Mouse (Mus musculus) forebrain, postnatal 0 days (tissue): ENCODE results near the gene Sun1. TPM values are rescaled to one million over a fixed set of nuclear protein-coding genes. Genes with fewer than 3 reads are reported as not detected.

Source experiments
- ATAC-seq: fragments of 200-750 bp; cut with Nextera tagmentation; 2 replicates; pipeline ENCODE4 v1.8.0; 2017; ENCODE audit warnings: mild to moderate bottlenecking, moderate library complexity
- DNase-seq: peaks from one replicate; pipeline ENCODE4 v3.0.0-alpha.2; 2015
- H3K27ac ChIP-seq: fragments of 300-500 bp; sonication (generic); 2 replicates; pipeline ENCODE4 v1.5.1; 2014; ENCODE audit warnings: low read depth, mild to moderate bottlenecking, antibody characterized with exemption, low read length, moderate library complexity, mixed read lengths
- H3K27me3 ChIP-seq: fragments of 300-500 bp; sonication (generic); 2 replicates; pipeline ENCODE4 v1.6.1; 2014; ENCODE audit warnings: mild to moderate bottlenecking, low read length, mixed read lengths; ENCODE audit not compliant: insufficient read depth
- H3K36me3 ChIP-seq: fragments of 300-500 bp; sonication (generic); 2 replicates; pipeline ENCODE4 v1.6.1; 2014; ENCODE audit warnings: mild to moderate bottlenecking, moderate library complexity; ENCODE audit not compliant: insufficient read depth
- H3K4me1 ChIP-seq: fragments of 300-500 bp; sonication (generic); 2 replicates; pipeline ENCODE4 v1.6.1; 2014; ENCODE audit warnings: antibody characterized with exemption; ENCODE audit not compliant: insufficient read depth
- H3K4me2 ChIP-seq: fragments of 300-500 bp; sonication (generic); 2 replicates; pipeline ENCODE4 v1.6.1; 2014; ENCODE audit warnings: low read depth, mild to moderate bottlenecking, moderate library complexity
- H3K4me3 ChIP-seq: fragments of 300-500 bp; sonication (generic); 2 replicates; pipeline ENCODE4 v1.5.1; 2014; ENCODE audit warnings: low read depth, low read length, mixed read lengths
- H3K9ac ChIP-seq: fragments of 300-500 bp; sonication (generic); 2 replicates; pipeline ENCODE4 v1.6.1; 2014; ENCODE audit warnings: mild to moderate bottlenecking
- H3K9me3 ChIP-seq: fragments of 300-500 bp; sonication (generic); 2 replicates; pipeline ENCODE4 v1.6.1; 2016; ENCODE audit warnings: low read length
- CTCF ChIP-seq: sonication (generic); IDR thresholded peaks from 2 replicates; pipeline ENCODE4 v1.5.1; 2016; ENCODE audit warnings: antibody characterized with exemption, control low read depth, low read depth
- WGBS: fragments of 180-500 bp; shearing (Covaris S2); extraction: QIAGEN DNeasy Blood & Tissue Kit; methylation state at CpG from one replicate; pipeline ENCODE4 v1.1.7; 2014; 5-methylcytosine and 5-hydroxymethylcytosine counted together
- polyA plus RNA-seq: library from polyadenylated mRNA; unstranded; fragments of >200 nt; fragmentation: Nextera tagmentation; extraction: Ambion mirVana; gene quantifications from 2 replicates; pipeline ENCODE4 v1.2.1, GENCODE M21; 2015
- total RNA-seq: library from RNA; depleted of rRNA; stranded (reverse); fragments of >200 nt; gene quantifications from 2 replicates; pipeline ENCODE4 v1.2.3, GENCODE M21; 2014; rRNA removed

Sun1 gene
- total and polyA plus RNA-seq, 2 experiments from 2014 or later = 34.5 to 84.8 TPM

DNA sequence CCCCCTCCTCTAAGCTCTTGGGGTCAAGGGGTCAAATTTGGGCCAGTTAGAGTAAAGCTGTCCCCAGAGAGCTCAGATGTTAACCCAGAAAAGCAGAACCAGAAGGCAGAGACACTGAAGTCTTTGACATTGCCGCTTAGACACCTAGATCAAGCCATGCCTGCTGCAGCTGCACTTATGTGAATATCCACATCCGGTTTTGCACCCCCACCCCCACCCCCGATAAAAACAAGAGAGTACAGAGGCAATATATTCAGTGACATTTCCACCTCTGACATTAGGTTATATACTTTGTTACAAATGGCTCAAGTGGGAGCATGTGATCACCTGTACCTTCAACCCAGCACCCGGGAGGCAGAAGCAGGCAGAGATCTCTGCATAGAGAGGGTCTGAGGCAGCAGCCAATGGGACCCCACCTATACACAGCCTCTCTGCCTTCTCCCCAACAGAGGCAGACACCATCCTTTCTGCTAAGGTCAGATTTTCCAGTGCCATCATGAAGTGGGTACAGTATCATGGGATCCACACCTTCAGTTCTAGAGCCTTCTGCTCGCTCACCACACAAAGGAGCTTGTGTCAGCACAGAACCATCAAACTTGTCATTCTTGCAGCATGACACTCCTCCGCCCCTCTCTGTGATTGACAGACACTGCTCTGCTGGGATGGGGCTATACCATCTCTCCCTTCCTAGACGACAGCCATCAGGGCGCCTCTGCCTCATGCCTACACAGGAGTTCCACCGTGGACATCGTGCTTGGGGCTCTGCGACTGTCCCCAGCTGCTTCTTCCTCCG lies 90.2 kb downstream of the Sun1 start:
- Histone ChIP-seq H3K27me3 (no peaks in the 10 kb centered on the region), H3K36me3 (peaks cover 6% of the 10 kb centered on the region), H3K9me3 (no peaks in the 10 kb centered on the region), H3K27ac (no peak overlapping the region), H3K4me1 (no peaks in the 10 kb centered on the region), H3K9ac (no peak overlapping the region), H3K4me2 (no peak overlapping the region), H3K4me3 (no peak overlapping the region)
- TF ChIP-seq CTCF = no peak
- 86% methylated on average over 12 of the region's 12 CpGs for WGBS
- no peak for DNase-seq
- ATAC-seq = no peak

DNA sequence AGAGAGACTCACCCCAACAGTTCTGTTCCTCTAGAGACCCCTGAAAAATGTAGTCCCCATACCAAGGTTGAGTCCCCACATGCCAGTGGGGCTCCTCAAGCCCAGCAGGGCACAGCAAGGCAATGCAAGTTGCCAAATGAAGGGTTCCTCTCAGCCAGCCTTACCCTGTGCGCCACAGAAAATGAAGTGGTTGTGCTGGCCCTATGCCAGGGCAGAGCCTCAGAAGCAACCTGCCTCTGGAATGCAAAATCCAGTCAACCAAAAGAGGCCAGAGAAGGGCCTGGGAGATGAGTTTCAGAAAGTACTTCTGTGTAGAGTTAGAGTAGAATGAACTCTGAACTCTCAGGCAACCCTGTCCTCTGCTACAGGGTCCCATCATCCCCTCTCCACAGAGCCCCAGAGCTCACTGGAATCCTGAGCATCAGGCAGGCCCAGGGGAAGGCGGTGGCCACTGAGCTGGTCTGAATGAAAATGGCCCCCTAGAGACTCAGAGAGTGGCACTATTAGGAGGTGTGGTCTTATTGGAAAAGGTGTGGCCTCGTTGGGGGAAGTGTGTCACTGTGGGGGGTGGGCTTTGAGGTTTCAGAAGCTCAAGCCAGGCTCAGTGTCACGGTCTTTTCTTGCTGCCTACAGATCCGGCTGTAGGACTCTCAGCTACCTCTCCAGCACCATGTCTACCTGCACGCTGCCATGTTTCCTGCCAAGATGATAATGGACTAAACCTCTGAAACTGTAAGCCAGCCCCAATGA lies 91.5 kb downstream of the Sun1 start:
- H3K9me3 ChIP-seq = no peaks in the 10 kb centered on the region

DNA sequence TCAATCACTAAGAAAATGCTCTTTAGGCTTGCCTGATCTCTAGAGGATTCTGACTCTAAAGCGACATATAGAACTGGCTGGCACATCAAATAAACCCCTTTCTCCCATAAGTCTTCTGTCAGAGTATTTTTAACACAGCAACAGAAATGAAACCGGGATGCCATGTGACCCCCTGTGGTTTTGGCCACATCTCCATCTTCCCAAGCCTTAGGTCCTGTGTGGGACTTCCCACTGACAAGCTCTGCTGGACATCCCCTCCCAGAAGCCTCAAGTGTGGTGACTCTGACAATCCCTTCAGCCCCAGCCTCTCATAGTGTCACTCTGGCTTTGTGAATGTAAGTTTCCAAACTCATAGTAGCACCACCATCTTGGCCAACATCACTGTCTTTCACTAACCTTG lies 93.7 kb downstream of the Sun1 start:
- Histone ChIP-seq H3K9me3 (no peaks in the 10 kb centered on the region), H3K4me2 (no peak overlapping the region), H3K27me3 (no peaks in the 10 kb centered on the region), H3K9ac (no peak overlapping the region), H3K4me3 (no peak overlapping the region), H3K36me3 (peaks cover 3% of the 10 kb centered on the region; the same call in 1 of the 2 replicates), H3K27ac (no peak overlapping the region), H3K4me1 (no peaks in the 10 kb centered on the region)
- ATAC-seq (no peak), DNase-seq (no peak)
- TF ChIP-seq CTCF = no peak
- 88% methylated on average over 2 of the region's 2 CpGs for WGBS

More for the DNA sequence above, 91.5 kb downstream of the Sun1 start:
- WGBS = 65% methylated on average over 6 of the region's 6 CpGs
- Histone ChIP-seq H3K36me3 (peaks cover 3% of the 10 kb centered on the region; the same call in 1 of the 2 replicates), H3K27me3 (no peaks in the 10 kb centered on the region), H3K4me1 (no peaks in the 10 kb centered on the region), H3K4me2 (no peak overlapping the region), H3K4me3 (no peak overlapping the region), H3K27ac (no peak overlapping the region), H3K9ac (no peak overlapping the region)
- no peak for TF ChIP-seq CTCF
- ATAC-seq = no peak
- DNase-seq = no peak

DNA sequence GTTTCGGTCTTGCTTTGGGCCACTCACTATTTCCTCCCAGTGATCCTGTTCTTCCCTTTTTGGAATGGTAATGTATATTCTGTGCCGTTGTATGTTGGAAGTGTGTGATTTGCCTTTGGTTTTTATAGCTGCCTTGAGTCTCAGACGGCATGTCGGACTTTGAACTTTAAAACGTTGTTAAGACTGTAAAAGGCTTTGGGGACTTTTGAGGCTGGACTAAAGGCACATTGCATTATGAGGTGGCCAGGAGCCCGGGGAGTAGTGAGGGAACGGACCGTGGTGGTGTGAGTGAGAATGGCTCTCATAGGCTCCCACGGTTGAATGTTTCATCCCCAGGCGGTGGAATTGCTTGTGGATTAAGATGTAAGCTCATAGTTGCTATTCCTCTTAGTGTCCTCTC lies 96.7 kb downstream of the Sun1 start:
- no peak for TF ChIP-seq CTCF
- 90% methylated on average over 10 of the region's 10 CpGs for WGBS
- Histone ChIP-seq H3K4me1 (no peaks in the 10 kb centered on the region), H3K4me3 (no peak overlapping the region), H3K27me3 (no peaks in the 10 kb centered on the region), H3K9ac (no peak overlapping the region), H3K4me2 (no peak overlapping the region), H3K27ac (no peak overlapping the region), H3K9me3 (no peaks in the 10 kb centered on the region), H3K36me3 (peaks cover 3% of the 10 kb centered on the region)
- ATAC-seq = no peak
- DNase-seq = no peak

DNA sequence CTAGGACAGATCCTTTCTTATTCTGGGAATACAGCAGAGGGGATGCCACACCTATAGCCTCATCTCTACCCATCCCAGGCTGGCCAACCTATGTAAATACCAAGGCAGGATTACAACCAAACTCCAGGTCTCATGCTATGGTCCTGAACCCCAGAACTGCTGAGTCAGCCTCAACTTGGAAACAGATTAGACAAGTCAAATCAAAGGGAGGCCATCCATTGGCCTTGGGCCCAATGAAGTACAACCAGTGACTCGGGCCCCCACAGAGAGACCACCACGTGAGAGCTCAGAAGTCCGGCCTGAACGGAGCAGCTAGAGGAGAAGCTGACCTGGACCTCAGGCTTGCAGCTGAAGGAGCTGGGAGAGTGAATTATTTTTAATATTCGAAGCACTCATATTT lies 97.3 kb downstream of the Sun1 start:
- Histone ChIP-seq H3K4me1 (no peaks in the 10 kb centered on the region), H3K9me3 (no peaks in the 10 kb centered on the region), H3K9ac (no peak overlapping the region), H3K27ac (no peak overlapping the region), H3K27me3 (no peaks in the 10 kb centered on the region), H3K4me2 (no peak overlapping the region), H3K4me3 (no peak overlapping the region), H3K36me3 (peaks cover under 1% of the 10 kb centered on the region; the same call in 1 of the 2 replicates)
- DNase-seq (no peak), ATAC-seq (no peak)
- no peak for TF ChIP-seq CTCF
- 75% methylated on average over 5 of the region's 5 CpGs for WGBS

Other genes starting within 250 kb of the Sun1 start
- 57.8 and 63.4 TPM in 2 replicates for gene Pdgfa, start 203.3 kb upstream of the Sun1 start, total RNA-seq
- gene Pdgfa, start 203.3 kb upstream of the Sun1 start, polyA plus RNA-seq = 43.3 and 47.8 TPM in 2 replicates
- 253 and 303 TPM in 2 replicates for gene Prkar1b, start 50.6 kb upstream of the Sun1 start, total RNA-seq
- gene Prkar1b, start 50.6 kb upstream of the Sun1 start, polyA plus RNA-seq = 361 and 392 TPM in 2 replicates
- gene Dnaaf5, start 50.4 kb upstream of the Sun1 start, total RNA-seq = 9.4 and 12.5 TPM in 2 replicates
- gene Dnaaf5, start 50.4 kb upstream of the Sun1 start, polyA plus RNA-seq = 2.0 and 2.6 TPM in 2 replicates
- 46.2 and 48.8 TPM in 2 replicates for gene Get4, start 51.7 kb downstream of the Sun1 start, total RNA-seq
- gene Get4, start 51.7 kb downstream of the Sun1 start, polyA plus RNA-seq = 139 and 156 TPM in 2 replicates
- gene Adap1, start 125.0 kb downstream of the Sun1 start, total RNA-seq = 188 and 200 TPM in 2 replicates
- gene Adap1, start 125.0 kb downstream of the Sun1 start, polyA plus RNA-seq = 114 and 128 TPM in 2 replicates
- gene Cox19, start 150.8 kb downstream of the Sun1 start, total RNA-seq = 108 and 109 TPM in 2 replicates
- gene Cox19, start 150.8 kb downstream of the Sun1 start, polyA plus RNA-seq = 85.7 and 91.1 TPM in 2 replicates
- not detected in 2 replicates for gene Cyp2w1, start 152.0 kb downstream of the Sun1 start, total RNA-seq
- not detected in 2 replicates for gene Cyp2w1, start 152.0 kb downstream of the Sun1 start, polyA plus RNA-seq
- gene Gpr146, start 177.1 kb downstream of the Sun1 start, total RNA-seq = 3.2 and 3.3 TPM in 2 replicates
- 2.4 and 2.8 TPM in 2 replicates for gene Gpr146, start 177.1 kb downstream of the Sun1 start, polyA plus RNA-seq
- gene C130050O18Rik, start 204.6 kb downstream of the Sun1 start, total RNA-seq = not detected in 2 replicates
- 0.13 TPM in 1 of 2 replicates, not detected in the other for gene C130050O18Rik, start 204.6 kb downstream of the Sun1 start, polyA plus RNA-seq
- gene Gper1, start 222.5 kb downstream of the Sun1 start, total RNA-seq = 6.8 and 9.1 TPM in 2 replicates
- 6.8 and 8.1 TPM in 2 replicates for gene Gper1, start 222.5 kb downstream of the Sun1 start, polyA plus RNA-seq